Mouse (Mus musculus) frontal cortex, postnatal 14 days (tissue): ENCODE results near the gene Nacc1.

Experiments used
- DNase-seq, 2 experiments: peaks; one replicate each; pipeline ENCODE4 v3.0.0; 2022; ENCODE audit warnings: low spot score in 2 of 2

Nacc1 gene

GRCm38 (mm10) chr8:84714161-84714560, 26.5 kb upstream of the Nacc1 start:
- no peak for DNase-seq

DNA sequence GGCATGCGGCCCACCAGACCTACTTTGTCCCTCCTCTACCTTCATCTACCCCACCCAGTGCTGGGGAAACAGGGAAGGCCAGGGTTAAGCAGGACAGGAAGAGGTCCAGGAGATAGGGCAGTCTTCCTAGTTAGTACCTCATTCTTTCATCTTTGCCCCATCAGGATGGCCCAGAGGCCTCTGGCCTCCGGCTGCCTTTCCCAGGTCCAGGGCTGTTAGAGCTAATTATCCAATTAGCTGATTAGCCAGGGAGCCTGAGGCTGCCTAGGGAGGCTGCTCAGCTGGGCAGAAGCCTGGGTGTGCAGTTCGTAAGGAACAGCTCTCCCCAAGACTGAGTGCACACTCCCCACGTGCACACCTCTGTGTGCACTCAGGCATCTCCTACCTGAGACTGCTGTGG, 25.7 kb upstream of the Nacc1 start:
- no peak for DNase-seq

DNA sequence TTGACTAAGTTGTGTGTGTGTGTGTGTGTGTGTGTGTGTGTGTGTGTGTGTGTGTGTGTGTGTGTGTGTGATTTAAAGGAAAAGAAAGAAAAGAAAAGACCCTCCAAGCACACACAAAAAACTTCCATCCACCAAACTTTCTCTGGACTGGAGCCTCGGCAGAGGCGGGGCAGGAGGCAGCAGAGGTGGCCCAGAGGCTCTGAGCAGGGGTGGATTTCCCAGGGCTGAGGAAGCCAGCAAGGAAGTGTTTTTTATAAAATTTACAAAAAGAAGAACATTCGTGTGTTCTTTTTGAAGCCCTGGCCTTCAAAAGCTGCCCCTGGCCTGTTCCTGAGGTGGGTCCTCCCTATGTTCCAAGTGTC, 25.1 kb upstream of the Nacc1 start:
- DNase-seq = no peak

DNA sequence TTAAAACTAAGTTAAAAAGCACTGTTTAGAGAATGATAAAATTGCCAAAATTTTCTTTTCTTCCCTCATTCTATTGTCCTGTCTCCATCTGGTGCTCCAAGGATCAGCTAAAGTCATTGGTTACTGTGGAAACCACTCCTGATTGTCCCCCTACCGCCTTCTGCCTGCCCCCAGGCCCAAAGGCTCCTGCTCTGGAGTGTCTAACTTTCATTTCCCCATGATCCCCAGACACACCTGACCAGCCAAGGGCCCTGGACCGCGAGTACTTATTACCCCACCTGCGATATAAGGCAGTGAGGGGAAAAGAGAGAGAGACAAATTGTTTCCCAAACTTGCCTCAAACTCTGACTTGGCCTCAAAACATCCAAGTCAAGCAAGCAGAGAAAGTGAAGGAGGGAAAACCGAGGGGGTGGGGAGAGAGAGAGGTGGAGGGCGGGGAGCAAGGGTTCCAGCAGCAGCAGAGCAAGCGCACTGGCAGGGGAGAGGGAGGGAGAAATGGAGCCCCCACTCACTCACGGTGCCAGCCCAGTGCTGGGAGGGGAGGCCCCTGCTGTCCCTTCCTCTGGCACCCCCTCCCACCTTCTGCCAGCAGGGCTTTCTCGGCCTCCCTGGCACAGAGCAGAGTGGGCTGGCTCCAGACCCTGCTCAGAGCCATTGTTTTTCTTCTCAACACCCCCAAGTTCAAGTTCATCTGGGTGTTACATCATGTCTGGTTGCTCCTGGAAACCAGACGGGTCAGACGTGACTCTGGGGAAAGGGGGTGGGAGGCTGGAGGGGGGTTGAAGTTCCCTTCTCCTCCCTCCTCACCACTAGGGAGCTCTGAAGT, 24.5 kb upstream of the Nacc1 start:
- no peak for DNase-seq

GRCm38 (mm10) chr8:84711312-84711711, 23.6 kb upstream of the Nacc1 start:
- no peak for DNase-seq

GRCm38 (mm10) chr8:84709931-84710330, 22.3 kb upstream of the Nacc1 start:
- DNase-seq = no peak

GRCm38 (mm10) chr8:84708774-84709475, 21.3 kb upstream of the Nacc1 start:
- DNase-seq = peak; percentile 84 to 85

DNA sequence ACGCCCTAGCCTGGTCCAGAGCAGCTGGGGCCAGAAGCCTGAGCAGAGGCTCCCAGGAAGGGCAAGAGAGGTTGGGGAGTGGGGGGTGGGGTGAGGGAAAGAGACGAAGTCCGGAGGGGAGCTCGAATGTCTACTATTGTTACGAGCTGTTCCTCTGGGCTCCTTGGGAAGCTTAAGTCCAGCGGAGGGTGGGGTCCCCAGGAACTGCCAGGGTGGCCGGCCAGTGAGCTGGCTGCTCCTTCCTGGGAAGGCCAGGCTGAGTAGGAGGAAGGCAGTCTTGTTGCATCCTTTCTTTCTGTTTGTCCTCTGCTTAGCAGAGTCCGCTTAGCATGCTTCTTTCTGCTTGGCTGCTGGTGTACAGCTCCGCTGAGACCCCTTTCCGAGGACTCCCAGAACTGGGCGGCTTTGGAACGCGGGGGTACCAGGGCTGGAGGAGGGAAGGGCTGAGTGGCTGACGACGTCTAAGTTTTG, 20.4 kb upstream of the Nacc1 start:
- DNase-seq = no peak

GRCm38 (mm10) chr8:84707267-84707883, 19.7 kb upstream of the Nacc1 start:
- no peak for DNase-seq

DNA sequence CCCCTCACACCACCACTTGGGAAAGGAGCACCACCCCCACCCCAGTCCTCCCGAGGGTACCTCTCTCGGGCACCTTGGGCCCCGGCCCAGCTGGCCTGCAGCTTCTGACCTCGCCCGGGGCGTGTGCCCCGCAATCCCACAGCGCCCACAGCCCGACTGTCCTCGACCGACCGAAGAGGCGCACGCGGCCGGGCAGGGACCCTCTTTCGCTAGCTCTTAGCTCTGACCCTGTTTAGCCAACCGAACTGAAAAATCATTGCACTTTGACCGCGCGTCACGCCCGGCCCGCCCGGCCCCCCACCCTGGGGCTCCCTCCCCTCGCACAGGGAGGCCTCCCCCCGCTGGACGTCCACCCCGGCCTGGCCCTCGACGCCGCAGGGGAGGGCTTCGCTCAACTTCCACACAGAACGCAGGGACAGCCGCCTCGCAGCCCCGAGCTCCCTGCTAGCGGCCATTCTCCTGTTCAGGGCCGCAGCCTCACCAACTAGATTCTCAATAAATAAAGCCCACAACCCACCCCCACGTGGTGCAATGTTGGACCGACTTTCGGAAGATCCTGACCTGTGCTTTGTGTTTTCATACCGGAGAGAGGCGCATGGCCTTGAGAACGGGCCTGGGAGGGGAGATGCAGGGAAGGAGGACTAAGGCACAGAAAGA, 19.1 kb upstream of the Nacc1 start:
- DNase-seq = no peak

- DNase-seq = no peak
Measured at GRCm38 (mm10) chr8:84705960-84706359, 18.3 kb upstream of the Nacc1 start.

DNA sequence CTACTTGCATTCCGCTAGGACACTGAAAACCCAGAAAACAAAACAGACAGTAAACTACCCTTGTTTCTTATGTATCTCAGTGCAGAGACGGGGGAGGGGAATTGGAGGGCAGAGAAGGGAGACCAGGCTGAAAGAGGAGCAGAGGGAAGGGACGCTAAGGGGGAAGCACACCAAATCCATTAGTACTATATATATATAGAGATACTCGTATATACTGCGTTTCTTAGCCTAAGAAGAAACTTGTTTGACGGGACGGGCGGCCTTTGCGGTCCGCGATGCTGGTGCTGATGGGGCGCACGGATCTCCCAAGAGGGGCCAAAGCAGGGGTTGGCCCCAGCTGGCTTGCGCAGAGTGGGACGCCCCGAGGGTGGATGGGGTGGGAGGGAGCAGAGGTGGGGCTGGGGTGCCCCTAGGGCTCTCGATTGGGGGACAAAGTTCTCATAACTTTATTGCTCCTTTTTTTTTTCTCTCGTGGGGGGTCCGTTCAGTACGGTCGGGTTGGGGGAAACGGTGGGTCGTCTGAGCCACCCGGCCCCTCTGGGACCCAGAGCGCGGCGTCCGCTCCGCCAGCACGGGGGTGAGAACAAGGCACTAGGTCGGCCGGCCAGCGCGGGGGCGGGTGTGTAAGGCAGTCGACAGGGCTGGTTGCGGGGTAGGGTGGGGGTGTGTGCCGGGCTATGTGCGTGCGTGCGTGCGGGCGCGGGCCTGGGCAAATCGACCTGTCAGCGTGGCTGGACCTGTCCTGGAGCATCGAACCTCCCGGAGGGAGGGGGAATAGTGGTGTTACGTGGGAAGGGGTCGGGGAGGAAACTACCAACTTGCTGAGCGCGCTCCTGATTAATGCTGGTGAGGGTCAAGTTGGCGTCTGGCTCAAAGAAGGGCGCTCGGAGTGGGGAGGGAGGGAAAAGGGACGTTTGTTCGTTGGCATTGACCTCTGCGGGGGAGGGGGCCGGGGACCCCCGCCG, 17.5 kb upstream of the Nacc1 start:
- no peak for DNase-seq

DNA sequence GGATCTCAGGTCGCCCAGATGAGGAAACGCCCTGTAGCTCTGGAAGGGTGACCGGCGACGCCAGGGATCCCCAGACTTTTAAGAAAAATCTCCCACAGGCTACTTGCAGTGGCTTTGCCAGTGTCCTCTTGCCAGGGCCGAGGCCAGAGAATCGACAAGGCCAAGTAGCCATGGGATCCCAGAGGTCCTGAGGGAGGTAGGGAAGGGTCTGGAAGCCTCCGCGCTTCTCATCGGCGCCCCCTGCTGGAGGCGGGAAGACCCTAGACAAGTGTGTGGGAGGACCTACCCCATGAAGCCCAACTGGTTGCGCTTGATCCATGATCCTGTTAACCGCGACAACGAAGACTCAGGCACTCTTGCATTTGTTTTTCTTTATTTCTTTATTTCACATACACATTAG, 16.7 kb upstream of the Nacc1 start:
- DNase-seq = peak in 1 of 2 experiments; percentile 59

GRCm38 (mm10) chr8:84703466-84704249, 16.0 kb upstream of the Nacc1 start:
- peak in 1 of 2 experiments; percentile 8 for DNase-seq

- peak in 1 of 2 experiments; percentile 5 for DNase-seq
Measured at GRCm38 (mm10) chr8:84702963-84703465, 15.4 kb upstream of the Nacc1 start.

- DNase-seq = peak in 1 of 2 experiments; percentile 7
Measured at GRCm38 (mm10) chr8:84702561-84702960, 14.9 kb upstream of the Nacc1 start.

DNA sequence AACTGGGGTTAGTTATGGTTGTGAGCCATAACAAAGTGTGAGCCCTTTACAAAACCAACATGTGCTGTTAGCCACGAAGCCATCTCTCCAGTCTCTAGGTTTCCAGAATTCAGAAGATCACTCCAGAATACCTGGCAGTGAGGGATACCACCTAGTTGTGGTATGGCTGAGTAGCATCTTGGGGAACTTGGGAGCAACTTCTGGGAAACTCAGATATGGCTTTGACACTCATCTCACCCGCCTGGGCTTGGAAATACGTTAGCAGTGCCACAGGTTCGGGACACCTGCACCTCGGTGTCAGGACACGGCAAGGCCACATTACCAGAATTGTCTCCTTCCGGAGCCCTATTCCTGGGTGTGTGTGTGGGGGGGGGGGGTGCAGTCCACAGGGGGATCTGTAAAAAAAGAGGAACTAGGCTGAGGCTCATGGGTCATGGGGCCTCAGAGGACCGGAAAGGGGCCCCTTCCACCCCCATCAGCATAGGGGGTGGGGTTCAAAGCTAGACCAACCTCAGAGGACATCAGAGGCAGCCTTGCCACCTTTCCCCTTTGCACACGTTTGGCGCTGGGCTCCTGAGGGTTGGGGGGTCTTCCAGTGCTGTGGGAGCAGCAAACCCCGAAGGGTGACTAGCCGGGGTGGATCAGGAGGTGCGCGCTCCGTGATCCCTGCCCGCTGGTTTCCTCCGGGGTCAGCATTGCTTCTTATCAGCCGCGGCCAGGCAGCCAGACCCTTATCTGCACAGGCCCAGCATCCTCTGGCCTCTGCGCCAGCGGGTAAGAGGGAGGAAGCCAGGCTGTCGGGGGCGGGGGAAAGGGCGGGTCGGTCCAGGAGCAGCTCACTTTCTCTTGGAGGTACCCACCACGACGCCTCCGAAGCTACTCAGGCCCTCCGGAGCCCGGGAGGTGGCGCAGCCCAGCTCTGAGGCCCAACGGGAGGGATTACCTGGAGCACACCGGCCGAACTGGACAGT, 13.6 kb upstream of the Nacc1 start, which contains the start of gene Lyl1:
Gene Lyl1 (plus strand): TSS at position 517 of the 971 bp plus-strand sequence.
- peak in 1 of 2 experiments; percentile 13 for DNase-seq

GRCm38 (mm10) chr8:84700526-84700925, 12.9 kb upstream of the Nacc1 start:
- no peak for DNase-seq
